Mouse (Mus musculus) gastrocnemius, postnatal 25 days (tissue): ENCODE measurements around the gene A030005L19Rik. TPM values are rescaled to one million over a fixed set of nuclear protein-coding genes. Genes with fewer than 3 reads are reported as not detected.

ENCODE experiments used
- total RNA-seq, 2 experiments: library from RNA; stranded (reverse); gene quantifications; 1 replicate in 1 of 2; 2 replicates in 1 of 2; pipeline ENCODE4 v1.2.3; 2021

The A030005L19Rik gene
- total RNA-seq, 2 experiments from 2014 or later: not detected

Other genes starting within 250 kb of the A030005L19Rik start
- gene Mff, start 188.4 kb upstream of the A030005L19Rik start, total RNA-seq: 100 to 1,000 TPM; 121 to 123 TPM
- gene Tm4sf20, start 144.9 kb upstream of the A030005L19Rik start, total RNA-seq: not detected
- gene Gm47791, start 142.1 kb upstream of the A030005L19Rik start, total RNA-seq: not detected
- gene Agfg1, start 73.8 kb upstream of the A030005L19Rik start, total RNA-seq: 10 to 100 TPM; 23.3 to 24.9 TPM
- gene A030014E15Rik, start 11.6 kb downstream of the A030005L19Rik start, total RNA-seq: not detected
- gene Gm6217, start 18.1 kb downstream of the A030005L19Rik start, total RNA-seq: not detected
- gene A030003K21Rik, start 30.1 kb downstream of the A030005L19Rik start, total RNA-seq: not detected
- not detected for gene Gm7544, start 42.7 kb downstream of the A030005L19Rik start, total RNA-seq
- gene Gm47955, start 47.0 kb downstream of the A030005L19Rik start, total RNA-seq: not detected
- gene Gm47959, start 87.2 kb downstream of the A030005L19Rik start, total RNA-seq: not detected
- not detected for gene Slc19a3, start 125.1 kb downstream of the A030005L19Rik start, total RNA-seq
- not detected for gene Krtap28-10, start 129.2 kb downstream of the A030005L19Rik start, total RNA-seq
- not detected for gene Gm47969, start 131.6 kb downstream of the A030005L19Rik start, total RNA-seq
- gene A030005K14Rik, start 146.1 kb downstream of the A030005L19Rik start, total RNA-seq: not detected
- not detected for gene Krtap28-13, start 147.6 kb downstream of the A030005L19Rik start, total RNA-seq
- not detected for gene Ccl20, start 203.4 kb downstream of the A030005L19Rik start, total RNA-seq
- gene Daw1, start 246.4 kb downstream of the A030005L19Rik start, total RNA-seq: not detected